Mouse (Mus musculus) liver, embryonic 14.5 days (tissue): ENCODE measurements at regions not wholly inside any gene's neighbourhood (a gene's known extent, or its start where the extent isn't known, plus 50 kb on each side); places are given as distances from the start of the nearest gene placed in this dataset.

Experiments
- ATAC-seq: fragments of 200-750 bp; cut with Nextera tagmentation; 2 replicates; pipeline ENCODE4 v1.8.0; 2017; ENCODE audit warnings: moderate number of reproducible peaks, mild to moderate bottlenecking, moderate library complexity; ENCODE audit not compliant: insufficient read depth
- DNase-seq, 3 experiments: peaks; one replicate each; pipeline ENCODE4 v3.0.0-alpha.2; 2012 to 2013; ENCODE audit warnings: low read depth in 3 of 3, low spot score in 3 of 3
- H3K27ac ChIP-seq: fragments of 300-500 bp; sonication (generic); 2 replicates; pipeline ENCODE4 v1.5.1; 2014; ENCODE audit warnings: moderate library complexity, mild to moderate bottlenecking, control low read depth, inconsistent platforms
- H3K27me3 ChIP-seq: fragments of 300-500 bp; sonication (generic); 2 replicates; pipeline ENCODE4 v1.6.1; 2014; ENCODE audit warnings: mild to moderate bottlenecking, low read length, moderate library complexity; ENCODE audit not compliant: control insufficient read depth, insufficient read depth
- H3K36me3 ChIP-seq: fragments of 300-500 bp; sonication (generic); replicated peaks from 2 replicates; pipeline ENCODE4 v1.6.1; 2014; ENCODE audit warnings: low read depth; ENCODE audit not compliant: control insufficient read depth, insufficient read depth
- H3K4me1 ChIP-seq, 2 experiments: fragments of 200-500 bp in 1 of 2; fragments of 300-500 bp in 1 of 2; sonication (generic) in 1 of 2; replicated peaks; 2 replicates each; pipeline ENCODE4 v1.6.1; 2012 to 2014; ENCODE audit warnings: antibody characterized with exemption in 1 of 2, inconsistent platforms in 1 of 2, low read length in 1 of 2; ENCODE audit not compliant: control insufficient read depth in 2 of 2, insufficient read depth in 2 of 2
- H3K4me2 ChIP-seq: fragments of 300-500 bp; sonication (generic); 2 replicates; pipeline ENCODE4 v1.6.1; 2014; ENCODE audit warnings: low read depth, mild to moderate bottlenecking, control low read depth, moderate library complexity
- H3K4me3 ChIP-seq, 2 experiments: fragments of 200-500 bp in 1 of 2; fragments of 300-500 bp in 1 of 2; sonication (generic) in 1 of 2; 2 replicates each; pipeline ENCODE4 v1.5.1; 2012 to 2014; ENCODE audit warnings: low read depth in 2 of 2, low read length in 2 of 2, mild to moderate bottlenecking in 2 of 2, control low read depth in 1 of 2, inconsistent platforms in 1 of 2, moderate library complexity in 1 of 2; ENCODE audit not compliant: insufficient read depth in 1 of 2
- H3K9ac ChIP-seq: fragments of 300-500 bp; sonication (generic); replicated peaks from 2 replicates; pipeline ENCODE4 v1.6.1; 2014; ENCODE audit warnings: mild to moderate bottlenecking, control low read depth, moderate library complexity
- H3K9me3 ChIP-seq: fragments of 300-500 bp; sonication (generic); 2 replicates; pipeline ENCODE4 v1.6.1; 2016; ENCODE audit warnings: low read length, mixed read lengths; ENCODE audit not compliant: control insufficient read depth
- CTCF ChIP-seq: IDR thresholded peaks from 2 replicates; pipeline ENCODE4 v1.5.1; 2016; ENCODE audit warnings: antibody characterized with exemption, low read depth, control low read depth
- EP300 ChIP-seq: IDR thresholded peaks from 2 replicates; pipeline ENCODE4 v1.6.1; 2016; ENCODE audit warnings: antibody characterized with exemption, low read depth
- WGBS: fragments of 180-500 bp; shearing (Covaris S2); extraction: QIAGEN DNeasy Blood & Tissue Kit; methylation state at CpG from one replicate; pipeline ENCODE4 v1.1.7; 2014; ENCODE audit not compliant: insufficient replicate concordance; 5-methylcytosine and 5-hydroxymethylcytosine counted together

- no peak for TF ChIP-seq EP300
- no peak for DNase-seq
These were observed 109.5 kb upstream of the Gas1 start for GRCm38 (mm10) chr13:60286525-60287224.

GRCm38 (mm10) chr13:60289650-60290049 lies 112.5 kb upstream of the Gas1 start:
- WGBS: 60% methylated on average over 3 of the region's 3 CpGs
- TF ChIP-seq EP300: no peak
- TF ChIP-seq CTCF: no peak
- H3K27me3 ChIP-seq: no peaks in the 10 kb centered on the region
- no peak overlapping the region for H3K9ac ChIP-seq
- H3K9me3 ChIP-seq: no peaks in the 10 kb centered on the region
- H3K4me1 ChIP-seq: no peaks in the 10 kb centered on the region
- no peaks in the 10 kb centered on the region for H3K36me3 ChIP-seq
- no peak overlapping the region for H3K27ac ChIP-seq
- no peak overlapping the region for H3K4me3 ChIP-seq
- ATAC-seq (no peak), DNase-seq (no peak)
- H3K4me2 ChIP-seq: no peak overlapping the region

More at GRCm38 (mm10) chr13:60286525-60287224, 109.5 kb upstream of the Gas1 start:
- H3K9ac ChIP-seq: no peak overlapping the region
- no peak for ATAC-seq
- H3K27me3 ChIP-seq: no peaks in the 10 kb centered on the region
- no peaks in the 10 kb centered on the region for H3K4me1 ChIP-seq
- H3K9me3 ChIP-seq: no peaks in the 10 kb centered on the region
- H3K36me3 ChIP-seq: no peaks in the 10 kb centered on the region
- H3K4me2 ChIP-seq: no peak overlapping the region
- no peak overlapping the region for H3K27ac ChIP-seq
- H3K4me3 ChIP-seq: no peak overlapping the region
- WGBS: 38% methylated on average over 11 of the region's 11 CpGs

DNA sequence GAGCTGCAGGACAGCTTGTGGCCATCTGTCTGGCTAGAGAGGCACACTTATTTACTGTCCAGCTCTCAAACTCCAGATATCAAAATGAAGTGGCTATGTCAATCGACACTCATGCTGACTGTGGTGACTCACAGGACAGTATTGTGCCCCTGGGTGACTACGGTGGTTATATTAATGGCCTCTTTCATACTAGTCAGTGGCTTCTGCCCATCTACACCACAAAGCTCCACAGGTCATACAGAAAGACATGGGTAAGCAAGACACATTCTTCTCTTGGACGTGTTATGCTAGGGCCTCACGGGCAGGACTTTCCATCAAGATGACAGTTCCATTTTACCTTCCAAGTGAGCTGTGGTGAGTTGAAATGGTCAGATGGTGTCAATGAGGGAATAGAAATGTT lies 113.7 kb upstream of the Gas1 start:
- no peaks in the 10 kb centered on the region for H3K9me3 ChIP-seq
- no peak for DNase-seq
- no peak overlapping the region for H3K9ac ChIP-seq
- H3K4me3 ChIP-seq: no peak overlapping the region
- no peak for TF ChIP-seq CTCF
- no peak for TF ChIP-seq EP300
- H3K27me3 ChIP-seq: no peaks in the 10 kb centered on the region
- H3K4me2 ChIP-seq: no peak overlapping the region
- H3K4me1 ChIP-seq: no peaks in the 10 kb centered on the region
- H3K36me3 ChIP-seq: no peaks in the 10 kb centered on the region
- ATAC-seq: no peak
- WGBS: 65% methylated on average over 4 of the region's 4 CpGs
- no peak overlapping the region for H3K27ac ChIP-seq

DNA sequence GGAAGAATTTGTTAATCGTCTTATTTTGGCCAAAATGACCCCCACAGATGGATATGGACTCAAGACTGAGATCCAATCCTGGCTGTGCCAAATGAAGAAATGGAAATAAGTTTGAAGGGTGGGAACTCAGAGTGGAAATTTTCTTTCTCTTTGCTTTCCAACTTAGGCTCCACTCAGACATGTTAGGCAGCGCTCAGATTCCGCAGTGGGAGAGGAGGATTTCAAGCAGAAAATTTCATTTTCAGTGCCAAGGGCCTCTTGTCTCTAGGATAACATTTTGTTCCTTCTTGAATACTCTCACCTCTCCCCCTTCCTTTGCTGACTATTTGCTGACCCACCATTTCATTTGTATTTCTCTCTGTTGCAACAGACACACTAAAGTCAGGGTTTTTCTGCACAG lies 114.2 kb upstream of the Gas1 start:
- Histone ChIP-seq H3K4me2 (no peak overlapping the region), H3K9ac (no peak overlapping the region), H3K4me3 (no peak overlapping the region), H3K9me3 (no peaks in the 10 kb centered on the region), H3K4me1 (no peaks in the 10 kb centered on the region), H3K27me3 (no peaks in the 10 kb centered on the region), H3K36me3 (no peaks in the 10 kb centered on the region), H3K27ac (no peak overlapping the region)
- no peak for TF ChIP-seq CTCF
- TF ChIP-seq EP300: no peak
- WGBS: 69% methylated on average over 3 of the region's 3 CpGs
- no peak for ATAC-seq
- DNase-seq: no peak

DNA sequence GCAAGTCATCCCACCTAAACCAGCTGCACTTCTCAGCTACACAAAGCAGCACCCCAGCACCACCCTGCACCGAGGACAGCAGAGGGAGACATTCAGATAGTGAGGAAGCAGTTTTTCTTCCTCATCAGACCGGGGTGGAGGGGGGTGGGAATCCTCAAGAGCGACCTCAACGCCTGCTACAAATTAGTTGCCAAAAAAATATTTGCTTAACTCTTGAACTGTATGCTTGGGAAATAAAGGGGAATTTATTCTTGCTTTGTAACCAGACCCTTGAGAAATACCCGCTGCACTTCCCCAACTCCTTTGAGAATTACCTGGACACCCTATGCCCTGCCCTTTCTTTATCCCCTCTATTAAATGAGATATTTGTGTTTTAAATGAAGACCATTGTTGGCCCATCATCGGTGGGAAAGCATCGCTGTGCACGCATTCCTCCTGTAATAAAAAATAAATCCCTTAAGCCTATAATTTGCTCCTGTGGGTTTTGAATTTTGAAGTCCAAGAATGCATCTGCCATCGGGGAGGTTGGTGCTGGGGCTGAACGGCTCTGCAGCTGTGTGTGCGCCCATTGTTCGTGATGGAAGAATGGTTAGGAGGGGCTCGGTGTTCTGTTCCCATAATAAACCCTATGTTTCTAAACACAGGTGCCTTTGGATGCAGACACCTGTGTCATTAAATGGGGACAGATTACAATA lies 119.2 kb upstream of the Gas1 start:
- ATAC-seq: no peak
- Histone ChIP-seq H3K27ac (no peak overlapping the region), H3K4me3 (no peak overlapping the region), H3K27me3 (no peaks in the 10 kb centered on the region), H3K4me1 (no peaks in the 10 kb centered on the region), H3K9me3 (no peaks in the 10 kb centered on the region), H3K9ac (no peak overlapping the region), H3K4me2 (no peak overlapping the region), H3K36me3 (no peaks in the 10 kb centered on the region)
- DNase-seq: no peak
- WGBS: 55% methylated on average over 13 of the region's 13 CpGs
- TF ChIP-seq EP300: no peak
- no peak for TF ChIP-seq CTCF
